Mouse (Mus musculus): ENCODE measurements around the gene Btg1.

GRCm38 (mm10) chr10:96630110-96630509 is 13.3 kb downstream of the Btg1 start:
- TF ChIP-seq CTCF (IDR thresholded peaks at IDR 0.05) = no peak
- TF ChIP-seq POLR2A (IDR thresholded peaks at IDR 0.05; ENCODE audit: insufficient read depth, low read depth, low read length) = no peak
